Mouse (Mus musculus) kidney, embryonic 15.5 days (tissue): Measurements from ENCODE around the gene Cd1d1. TPM values are rescaled to one million over a fixed set of nuclear protein-coding genes. Genes with fewer than 3 reads are reported as not detected.
"Not testable (repeated sequence)": the region's sequence is repeated elsewhere in the genome, so short reads cannot be mapped to it uniquely, and the experiment has no call there.

Experiments used
- ATAC-seq: fragments of 200-750 bp; cut with Nextera tagmentation; replicated peaks from 2 replicates; pipeline ENCODE4 v1.8.0; 2017; ENCODE audit warnings: moderate TSS enrichment; ENCODE audit not compliant: low FRiP score
- H3K27ac ChIP-seq: fragments of 300-500 bp; sonication (generic); 2 replicates; pipeline ENCODE4 v1.5.1; 2015; ENCODE audit warnings: mild to moderate bottlenecking, inconsistent platforms
- H3K27me3 ChIP-seq: fragments of 300-500 bp; sonication (generic); 2 replicates; pipeline ENCODE4 v1.6.1; 2015; ENCODE audit warnings: inconsistent platforms
- H3K36me3 ChIP-seq: fragments of 300-500 bp; sonication (generic); 2 replicates; pipeline ENCODE4 v1.6.1; 2015; ENCODE audit warnings: inconsistent platforms
- H3K4me1 ChIP-seq: fragments of 300-500 bp; sonication (generic); 2 replicates; pipeline ENCODE4 v1.6.1; 2015; ENCODE audit warnings: inconsistent platforms
- H3K4me2 ChIP-seq: fragments of 300-500 bp; sonication (generic); 2 replicates; pipeline ENCODE4 v1.6.1; 2015; ENCODE audit warnings: moderate library complexity, mild to moderate bottlenecking, inconsistent platforms
- H3K4me3 ChIP-seq: fragments of 300-500 bp; sonication (generic); replicated peaks from 2 replicates; pipeline ENCODE4 v1.5.1; 2015; ENCODE audit warnings: mild to moderate bottlenecking, inconsistent platforms
- H3K9ac ChIP-seq: fragments of 300-500 bp; sonication (generic); 2 replicates; pipeline ENCODE4 v1.6.1; 2015; ENCODE audit warnings: mild to moderate bottlenecking, inconsistent platforms
- H3K9me3 ChIP-seq: fragments of 300-500 bp; sonication (generic); replicated peaks from 2 replicates; pipeline ENCODE4 v1.6.1; 2016; ENCODE audit warnings: inconsistent platforms
- WGBS: fragments of 180-500 bp; shearing (Covaris S2); methylation state at CpG from one replicate; pipeline ENCODE4 v1.1.7; 2015; ENCODE audit warnings: mixed read lengths; 5-methylcytosine and 5-hydroxymethylcytosine counted together
- polyA plus RNA-seq: library from polyadenylated mRNA; unstranded; fragments of >200 nt; fragmentation: Nextera tagmentation; extraction: Ambion mirVana; gene quantifications from 2 replicates; pipeline ENCODE4 v1.2.1, GENCODE M21; 2015

The Cd1d1 gene
- polyA plus RNA-seq, 1 experiment from 2014 or later, result 31.9 TPM

- Histone ChIP-seq H3K27me3 (no peaks in the 10 kb centered on the region), H3K9ac (no peak overlapping the region), H3K27ac (no peak overlapping the region), H3K9me3 (no peaks in the 10 kb centered on the region), H3K36me3 (no peaks in the 10 kb centered on the region), H3K4me3 (no peak overlapping the region), H3K4me2 (no peak overlapping the region), H3K4me1 (peaks cover 3% of the 10 kb centered on the region; the same call in 1 of the 2 replicates)
- 92% methylated on average over 12 of the region's 12 CpGs for WGBS
- no peak for ATAC-seq
Observed at GRCm38 (mm10) chr3:87000051-87000450, 810 bp upstream of the Cd1d1 start.

GRCm38 (mm10) chr3:86998433-86999414, 517 bp downstream of the Cd1d1 start:
- not testable (repeated sequence) for H3K27me3 ChIP-seq, H3K9me3 ChIP-seq, H3K36me3 ChIP-seq, H3K4me1 ChIP-seq
- ATAC-seq, result peak; percentile 98
- WGBS, result 6% methylated on average over 23 of the region's 24 CpGs
- Histone ChIP-seq H3K27ac (peak overlapping the region; percentile 86), H3K9ac (peak overlapping the region; percentile 57), H3K4me3 (peak overlapping the region; percentile 50), H3K4me2 (peak overlapping the region; percentile 75)

DNA sequence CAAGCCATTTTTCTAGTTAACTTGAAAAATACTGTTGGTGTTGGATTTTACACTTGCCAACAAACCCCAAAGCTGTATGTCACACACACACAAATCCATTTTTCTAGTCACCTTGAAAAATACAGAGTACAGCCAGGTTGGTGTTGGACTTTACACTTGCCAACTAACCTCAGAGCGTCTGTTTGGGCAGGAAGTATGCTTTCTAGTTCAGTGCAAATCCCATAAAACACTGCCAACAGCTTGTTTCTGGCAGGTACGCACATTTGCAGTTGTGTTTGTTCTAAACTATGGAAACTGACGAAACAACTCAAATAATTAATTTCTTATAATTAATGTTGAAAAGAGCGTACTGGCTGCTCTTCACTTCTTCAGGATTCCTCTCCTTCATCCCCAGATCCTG, 3.1 kb downstream of the Cd1d1 start:
- no peak for ATAC-seq
- Histone ChIP-seq H3K9ac (no peak overlapping the region), H3K27me3 (no peaks in the 10 kb centered on the region), H3K36me3 (no peaks in the 10 kb centered on the region), H3K9me3 (no peaks in the 10 kb centered on the region), H3K4me2 (no peak overlapping the region), H3K4me3 (no peak overlapping the region), H3K27ac (no peak overlapping the region), H3K4me1 (peaks cover 3% of the 10 kb centered on the region; the same call in 1 of the 2 replicates)
- 77% methylated on average over 4 of the region's 4 CpGs for WGBS

- no peaks in the 10 kb centered on the region for H3K9me3 ChIP-seq
- no peak overlapping the region for H3K4me3 ChIP-seq
- H3K27ac ChIP-seq, result no peak overlapping the region
- ATAC-seq, result no peak
- H3K27me3 ChIP-seq, result no peaks in the 10 kb centered on the region
- 0 out of 2 replicates have a peak, but pooled peaks cover 3% of the 10 kb centered on the region for H3K4me1 ChIP-seq
- no peak overlapping the region for H3K4me2 ChIP-seq
- 63% methylated on average over 1 of the region's 1 CpGs for WGBS
- H3K36me3 ChIP-seq, result no peaks in the 10 kb centered on the region
- no peak overlapping the region for H3K9ac ChIP-seq
Observed at GRCm38 (mm10) chr3:86995381-86995780, 3.9 kb downstream of the Cd1d1 start.

- ATAC-seq, H3K27me3 ChIP-seq, H3K9me3 ChIP-seq, H3K4me1 ChIP-seq, H3K36me3 ChIP-seq: not testable (repeated sequence)
- H3K4me3 ChIP-seq, result peak overlapping the region; percentile 36
- peak overlapping the region; percentile 18; the same call in 1 of the 2 replicates for H3K9ac ChIP-seq
- H3K27ac ChIP-seq, result peak overlapping the region; percentile 48; the same call in 1 of the 2 replicates
- H3K4me2 ChIP-seq, result peak overlapping the region; percentile 61
- WGBS, result 43% methylated on average over 6 of the region's 6 CpGs
Observed at GRCm38 (mm10) chr3:86986969-86987368, 12.3 kb downstream of the Cd1d1 start.

GRCm38 (mm10) chr3:86986490-86986889, 12.8 kb downstream of the Cd1d1 start:
- Histone ChIP-seq H3K27ac (peak overlapping the region; percentile 48; the same call in 1 of the 2 replicates), H3K36me3 (no peaks in the 10 kb centered on the region), H3K9me3 (no peaks in the 10 kb centered on the region), H3K4me1 (0 out of 2 replicates have a peak, but pooled peaks cover 4% of the 10 kb centered on the region), H3K4me3 (peak overlapping the region; percentile 36), H3K9ac (peak overlapping the region; percentile 18; the same call in 1 of the 2 replicates), H3K4me2 (peak overlapping the region; percentile 61), H3K27me3 (no peaks in the 10 kb centered on the region)
- WGBS, result 13% methylated on average over 12 of the region's 12 CpGs
- peak; percentile 70 for ATAC-seq

- Histone ChIP-seq H3K4me3 (no peak overlapping the region), H3K4me2 (no peak overlapping the region), H3K27me3 (no peaks in the 10 kb centered on the region), H3K4me1 (0 out of 2 replicates have a peak, but pooled peaks cover 4% of the 10 kb centered on the region), H3K36me3 (no peaks in the 10 kb centered on the region), H3K9ac (no peak overlapping the region), H3K27ac (no peak overlapping the region), H3K9me3 (no peaks in the 10 kb centered on the region)
- 60% methylated on average over 6 of the region's 6 CpGs for WGBS
- no peak for ATAC-seq
Observed at GRCm38 (mm10) chr3:86983382-86983781, 15.9 kb downstream of the Cd1d1 start.

DNA sequence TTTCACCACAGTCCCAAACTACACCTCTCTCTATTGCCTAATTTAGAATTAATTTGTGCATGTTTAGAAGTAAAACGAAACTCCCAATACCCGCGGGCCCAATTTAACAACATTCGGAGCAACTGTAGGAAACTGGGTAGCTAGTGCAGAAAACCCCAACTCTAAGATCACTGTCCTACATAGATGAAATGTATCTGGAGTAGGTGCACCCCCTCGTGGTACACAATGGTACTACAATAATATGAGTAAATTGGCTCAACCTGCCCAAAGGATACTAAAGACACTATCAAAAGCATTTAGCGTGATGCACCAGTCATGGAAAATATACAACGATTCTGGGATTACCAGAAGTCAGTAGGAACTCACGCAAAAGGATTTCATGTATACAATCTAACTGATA, 22.7 kb downstream of the Cd1d1 start:
- no peak for ATAC-seq

DNA sequence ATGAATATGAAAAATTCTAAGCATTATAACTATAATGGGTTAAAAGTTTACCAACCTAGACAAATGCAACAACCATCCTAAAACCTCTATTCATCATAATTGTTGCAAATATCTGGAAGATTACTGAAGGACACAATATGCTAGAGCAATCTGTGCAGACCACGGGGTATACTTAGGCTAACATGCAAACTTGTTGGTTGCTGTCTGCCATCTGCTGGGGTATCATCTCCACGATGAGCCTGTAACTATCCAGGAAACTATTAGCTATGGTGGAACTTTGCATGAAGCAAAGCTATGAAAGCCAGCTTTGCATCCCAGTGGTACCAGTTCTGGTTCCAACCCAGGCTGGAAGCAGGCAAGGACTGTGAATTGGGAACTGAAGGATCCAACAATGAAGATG, 24.1 kb downstream of the Cd1d1 start:
- 77% methylated on average over 2 of the region's 2 CpGs for WGBS
- no peak overlapping the region for H3K4me2 ChIP-seq
- H3K27ac ChIP-seq, result no peak overlapping the region
- no peak for ATAC-seq
- H3K4me3 ChIP-seq, result no peak overlapping the region
- no peaks in the 10 kb centered on the region for H3K4me1 ChIP-seq
- no peaks in the 10 kb centered on the region for H3K27me3 ChIP-seq
- H3K36me3 ChIP-seq, result no peaks in the 10 kb centered on the region
- no peaks in the 10 kb centered on the region for H3K9me3 ChIP-seq
- no peak overlapping the region for H3K9ac ChIP-seq

More for the DNA sequence above, 22.7 kb downstream of the Cd1d1 start:
- 17% methylated on average over 8 of the region's 8 CpGs for WGBS
- Histone ChIP-seq H3K9ac (no peak overlapping the region), H3K36me3 (no peaks in the 10 kb centered on the region), H3K4me3 (no peak overlapping the region), H3K27me3 (no peaks in the 10 kb centered on the region), H3K4me2 (no peak overlapping the region), H3K27ac (no peak overlapping the region), H3K9me3 (no peaks in the 10 kb centered on the region), H3K4me1 (no peaks in the 10 kb centered on the region)

- no peak for ATAC-seq
- Histone ChIP-seq H3K27ac (no peak overlapping the region), H3K9ac (no peak overlapping the region), H3K27me3 (no peaks in the 10 kb centered on the region), H3K9me3 (no peaks in the 10 kb centered on the region), H3K36me3 (no peaks in the 10 kb centered on the region), H3K4me2 (no peak overlapping the region), H3K4me3 (no peak overlapping the region), H3K4me1 (no peaks in the 10 kb centered on the region)
- 89% methylated on average over 17 of the region's 17 CpGs for WGBS
Observed at GRCm38 (mm10) chr3:86962665-86963435, 36.4 kb downstream of the Cd1d1 start.

DNA sequence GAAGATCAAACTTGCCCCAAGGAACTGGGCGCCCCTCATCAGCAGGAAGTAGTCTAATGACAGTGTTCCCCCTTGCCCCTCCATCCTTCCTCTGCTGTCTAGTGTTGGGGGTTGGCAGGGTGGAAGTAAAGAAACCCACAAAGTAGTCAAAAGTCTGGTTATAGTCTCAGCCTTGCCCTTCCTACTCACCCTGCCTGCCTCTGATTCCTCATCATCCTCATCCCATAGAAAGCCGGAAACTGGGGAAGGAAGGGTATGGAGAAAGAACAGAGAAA, 37.9 kb downstream of the Cd1d1 start:
- no peaks in the 10 kb centered on the region for H3K27me3 ChIP-seq
- WGBS, result 88% methylated on average over 2 of the region's 2 CpGs
- no peak for ATAC-seq
- no peak overlapping the region for H3K9ac ChIP-seq
- no peak overlapping the region for H3K27ac ChIP-seq
- H3K4me3 ChIP-seq, result no peak overlapping the region
- no peak overlapping the region for H3K4me2 ChIP-seq
- H3K9me3 ChIP-seq, result no peaks in the 10 kb centered on the region
- H3K36me3 ChIP-seq, result no peaks in the 10 kb centered on the region
- H3K4me1 ChIP-seq, result no peaks in the 10 kb centered on the region
